Mouse (Mus musculus): ENCODE measurements around the gene Rbpj. TPM values are rescaled to one million over a fixed set of nuclear protein-coding genes. Genes with fewer than 3 reads are reported as not detected.

Rbpj gene
- total and polyA plus RNA-seq, 2 experiments from 2014 or later: 12.6 to 22.0 TPM

GRCm38 (mm10) chr5:53632026-53632425 lies 166.1 kb downstream of the Rbpj start:
- TF ChIP-seq EP300 (IDR thresholded peaks at IDR 0.05; ENCODE audit: low read depth) (no peak), CTCF (IDR thresholded peaks at IDR 0.05; ENCODE audit: low read depth) (no peak)
- H3K36me3 ChIP-seq (replicated peaks; ENCODE audit: control insufficient read depth, insufficient read depth, low read length): peaks cover 9% of the 10 kb centered on the region; the same call in 1 of the 2 replicates
- no peak overlapping the region for H3K4me3 ChIP-seq (ENCODE audit: low read depth, low read length)
- H3K9ac ChIP-seq (replicated peaks; ENCODE audit: low read depth, low read length): no peak overlapping the region
- H3K4me1 ChIP-seq (ENCODE audit: control insufficient read depth, insufficient read depth): no peaks in the 10 kb centered on the region
- no peaks in the 10 kb centered on the region for H3K9me3 ChIP-seq (replicated peaks; ENCODE audit: control insufficient read depth, low read length)
- no peak for DNase-seq (ENCODE audit: low spot score)
- H3K27ac ChIP-seq (ENCODE audit: low read depth): no peak overlapping the region
- ATAC-seq (ENCODE audit: insufficient read depth, low read depth): no peak
- H3K4me2 ChIP-seq (ENCODE audit: low read depth, low read length): no peak overlapping the region
- 51% methylated on average over 3 of the region's 3 CpGs for WGBS
- no peaks in the 10 kb centered on the region for H3K27me3 ChIP-seq (ENCODE audit: control insufficient read depth, insufficient read depth, low read length)

GRCm38 (mm10) chr5:53636795-53637194 lies 170.8 kb downstream of the Rbpj start:
- Histone ChIP-seq H3K36me3 (replicated peaks; ENCODE audit: control insufficient read depth, insufficient read depth, low read length) (no peaks in the 10 kb centered on the region), H3K9me3 (replicated peaks; ENCODE audit: control insufficient read depth, low read length) (no peaks in the 10 kb centered on the region), H3K4me3 (ENCODE audit: low read depth, low read length) (no peak overlapping the region), H3K27ac (ENCODE audit: low read depth) (no peak overlapping the region), H3K4me1 (ENCODE audit: control insufficient read depth, insufficient read depth) (no peaks in the 10 kb centered on the region), H3K9ac (replicated peaks; ENCODE audit: low read depth, low read length) (no peak overlapping the region), H3K27me3 (ENCODE audit: control insufficient read depth, insufficient read depth, low read length) (no peaks in the 10 kb centered on the region), H3K4me2 (ENCODE audit: low read depth, low read length) (no peak overlapping the region)
- ATAC-seq (ENCODE audit: insufficient read depth, low read depth) (no peak), DNase-seq (ENCODE audit: low spot score) (no peak)
- no peak for TF ChIP-seq CTCF (IDR thresholded peaks at IDR 0.05; ENCODE audit: low read depth)
- no peak for TF ChIP-seq EP300 (IDR thresholded peaks at IDR 0.05; ENCODE audit: low read depth)
- 50% methylated on average over 3 of the region's 3 CpGs for WGBS

GRCm38 (mm10) chr5:53637206-53637605 lies 171.3 kb downstream of the Rbpj start:
- ATAC-seq (ENCODE audit: insufficient read depth, low read depth): no peak
- Histone ChIP-seq H3K27ac (ENCODE audit: low read depth) (no peak overlapping the region), H3K9ac (replicated peaks; ENCODE audit: low read depth, low read length) (no peak overlapping the region), H3K4me1 (ENCODE audit: control insufficient read depth, insufficient read depth) (no peaks in the 10 kb centered on the region), H3K27me3 (ENCODE audit: control insufficient read depth, insufficient read depth, low read length) (no peaks in the 10 kb centered on the region), H3K36me3 (replicated peaks; ENCODE audit: control insufficient read depth, insufficient read depth, low read length) (peaks cover 3% of the 10 kb centered on the region; the same call in 1 of the 2 replicates), H3K4me2 (ENCODE audit: low read depth, low read length) (no peak overlapping the region), H3K4me3 (ENCODE audit: low read depth, low read length) (no peak overlapping the region), H3K9me3 (replicated peaks; ENCODE audit: control insufficient read depth, low read length) (no peaks in the 10 kb centered on the region)
- 80% methylated on average over 3 of the region's 3 CpGs for whole genome bisulfite sequencing
- TF ChIP-seq EP300 (IDR thresholded peaks at IDR 0.05; ENCODE audit: low read depth) (no peak), CTCF (IDR thresholded peaks at IDR 0.05; ENCODE audit: low read depth) (no peak)
- no peak for DNase-seq (ENCODE audit: low spot score)

- peak; percentile 36 for DNase-seq (ENCODE audit: low spot score)
Measured at GRCm38 (mm10) chr5:53638647-53639046, 172.7 kb downstream of the Rbpj start.

DNA sequence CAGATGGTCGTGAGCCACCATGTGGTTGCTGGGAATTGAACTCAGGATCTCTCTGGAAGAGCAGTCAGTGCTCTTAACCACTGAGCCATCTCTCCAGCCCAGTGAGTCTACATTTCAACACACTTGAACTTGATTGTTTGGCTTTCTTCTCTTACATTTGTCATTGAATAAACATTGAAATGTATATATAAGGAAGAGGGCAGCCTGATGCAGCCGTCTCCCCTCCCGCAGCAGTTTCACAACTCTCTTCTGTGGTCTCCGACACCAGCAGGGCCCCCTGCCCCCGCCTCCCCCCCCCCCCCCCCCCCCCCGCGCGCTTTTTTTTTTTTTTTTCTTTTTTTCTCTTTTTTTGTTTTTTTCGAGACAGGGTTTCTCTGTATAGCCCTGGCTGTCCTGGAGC lies 180.7 kb downstream of the Rbpj start:
- H3K27me3 ChIP-seq (ENCODE audit: control insufficient read depth, insufficient read depth, low read length): no peaks in the 10 kb centered on the region
- TF ChIP-seq CTCF (IDR thresholded peaks at IDR 0.05; ENCODE audit: low read depth): no peak
- TF ChIP-seq EP300 (IDR thresholded peaks at IDR 0.05; ENCODE audit: low read depth): no peak
- H3K27ac ChIP-seq (ENCODE audit: low read depth): no peak overlapping the region
- H3K9ac ChIP-seq (replicated peaks; ENCODE audit: low read depth, low read length): no peak overlapping the region
- H3K36me3 ChIP-seq (replicated peaks; ENCODE audit: control insufficient read depth, insufficient read depth, low read length): peaks cover 48% of the 10 kb centered on the region
- H3K4me1 ChIP-seq (ENCODE audit: control insufficient read depth, insufficient read depth): no peaks in the 10 kb centered on the region
- WGBS: 90% methylated on average over 5 of the region's 9 CpGs
- no peak overlapping the region for H3K4me3 ChIP-seq (ENCODE audit: low read depth, low read length)
- no peaks in the 10 kb centered on the region for H3K9me3 ChIP-seq (replicated peaks; ENCODE audit: control insufficient read depth, low read length)
- DNase-seq (ENCODE audit: low spot score) (no peak), ATAC-seq (ENCODE audit: insufficient read depth, low read depth) (no peak)
- H3K4me2 ChIP-seq (ENCODE audit: low read depth, low read length): no peak overlapping the region

More at GRCm38 (mm10) chr5:53638647-53639046, 172.7 kb downstream of the Rbpj start:
- Histone ChIP-seq H3K4me2 (ENCODE audit: low read depth, low read length) (no peak overlapping the region), H3K36me3 (replicated peaks; ENCODE audit: control insufficient read depth, insufficient read depth, low read length) (peaks cover 14% of the 10 kb centered on the region; the same call in 1 of the 2 replicates), H3K4me3 (ENCODE audit: low read depth, low read length) (no peak overlapping the region), H3K4me1 (ENCODE audit: control insufficient read depth, insufficient read depth) (no peaks in the 10 kb centered on the region), H3K9me3 (replicated peaks; ENCODE audit: control insufficient read depth, low read length) (no peaks in the 10 kb centered on the region), H3K27me3 (ENCODE audit: control insufficient read depth, insufficient read depth, low read length) (no peaks in the 10 kb centered on the region), H3K9ac (replicated peaks; ENCODE audit: low read depth, low read length) (no peak overlapping the region), H3K27ac (ENCODE audit: low read depth) (no peak overlapping the region)
- 60% methylated on average over 3 of the region's 3 CpGs for WGBS
- ATAC-seq (ENCODE audit: insufficient read depth, low read depth): no peak
- TF ChIP-seq CTCF (IDR thresholded peaks at IDR 0.05; ENCODE audit: low read depth) (peak; percentile 66), EP300 (IDR thresholded peaks at IDR 0.05; ENCODE audit: low read depth) (no peak)

- no peak overlapping the region for H3K4me3 ChIP-seq (ENCODE audit: low read depth, low read length)
- no peak overlapping the region for H3K27ac ChIP-seq (ENCODE audit: low read depth)
- ATAC-seq (ENCODE audit: insufficient read depth, low read depth) (no peak), DNase-seq (ENCODE audit: low spot score) (no peak)
- 87% methylated on average over 2 of the region's 2 CpGs for WGBS
- no peaks in the 10 kb centered on the region for H3K27me3 ChIP-seq (ENCODE audit: control insufficient read depth, insufficient read depth, low read length)
- H3K9me3 ChIP-seq (replicated peaks; ENCODE audit: control insufficient read depth, low read length): no peaks in the 10 kb centered on the region
- no peak overlapping the region for H3K4me2 ChIP-seq (ENCODE audit: low read depth, low read length)
- H3K9ac ChIP-seq (replicated peaks; ENCODE audit: low read depth, low read length): no peak overlapping the region
- no peaks in the 10 kb centered on the region for H3K4me1 ChIP-seq (ENCODE audit: control insufficient read depth, insufficient read depth)
- TF ChIP-seq EP300 (IDR thresholded peaks at IDR 0.05; ENCODE audit: low read depth) (no peak), CTCF (IDR thresholded peaks at IDR 0.05; ENCODE audit: low read depth) (no peak)
- H3K36me3 ChIP-seq (replicated peaks; ENCODE audit: control insufficient read depth, insufficient read depth, low read length): peaks cover 50% of the 10 kb centered on the region
Measured at GRCm38 (mm10) chr5:53647358-53647757, 181.4 kb downstream of the Rbpj start.
